In the genomic region with DNA sequence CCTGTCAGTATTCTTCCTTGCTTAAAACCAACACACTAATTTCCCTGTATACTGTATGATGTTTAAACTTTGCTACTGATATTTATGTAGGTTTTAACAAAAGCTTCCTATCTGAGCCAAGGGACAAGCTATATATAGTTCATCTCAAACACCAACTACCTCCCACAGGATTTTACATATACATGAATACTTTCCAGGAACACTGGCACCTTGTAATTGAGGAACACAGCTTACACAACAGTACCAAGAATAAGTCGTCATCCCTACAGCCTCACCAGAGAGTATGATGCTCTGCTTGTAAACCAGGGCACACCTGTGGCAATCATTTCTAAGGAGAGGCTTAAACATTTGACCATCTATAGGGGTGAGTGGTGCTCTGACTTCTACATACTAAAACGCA, we compare ENCODE assay signal across 17 mouse cellular contexts. TPM values are rescaled to one million over a fixed set of nuclear protein-coding genes. Genes with fewer than 3 reads are reported as not detected.
"Had no signal": no experiment of that assay in that cellular context is flagged by ENCODE, and none has a peak within 500 bp of the region (broad histone marks: within the 10 kb centered on the region; RNA-seq: fewer than 3 reads in every experiment).

No protein-coding gene starts in this region.

- H3K27ac ChIP-seq: lung, embryonic 15.5 days; macrophage; midbrain, embryonic 13.5 days; midbrain, embryonic 15.5 days; neural tube, embryonic 12.5 days; stomach, embryonic 15.5 days; stomach, postnatal 0 days had no signal

- DNase-seq: lung, adult 2 months; lung, postnatal 14 days; lung, postnatal 36 days; right cerebral cortex, postnatal 14 days; thymus, adult 18-20 months; thymus, postnatal 14 days; thymus, postnatal 36 days had no signal

- H3K27me3 ChIP-seq: lung, embryonic 15.5 days; midbrain, embryonic 13.5 days; midbrain, embryonic 15.5 days; neural tube, embryonic 12.5 days; stomach, embryonic 15.5 days had no signal

- H3K9me3 ChIP-seq: lung, embryonic 15.5 days; midbrain, embryonic 13.5 days; midbrain, embryonic 15.5 days; neural tube, embryonic 12.5 days; stomach, embryonic 15.5 days had no signal

- ATAC-seq: lung, postnatal 0 days; midbrain, embryonic 13.5 days; midbrain, embryonic 15.5 days had no signal

RNA-seq across cellular contexts. Expression of a gene that starts 7.6 kb away (rescaled TPM):
- total RNA-seq: monocyte, adult 5-6 weeks had no signal
- polyA plus RNA-seq: stomach, postnatal 0 days had no signal

RNA-seq across cellular contexts. Expression of a gene that starts 27.8 kb away (rescaled TPM):
- polyA plus RNA-seq: neural tube, embryonic 14.5 days had no signal
